Mouse (Mus musculus) macrophage (primary cell): Measurements from ENCODE around the gene Tspan4. TPM values are rescaled to one million over a fixed set of nuclear protein-coding genes. Genes with fewer than 3 reads are reported as not detected.
A peak's percentile ranks its signal among the peaks of the same experiment; 100 is the strongest.
"Not testable (repeated sequence)": the region's sequence is repeated elsewhere in the genome, so short reads cannot be mapped to it uniquely, and the experiment has no call there.

ENCODE experiments used
- H3K27ac ChIP-seq: fragments of 350-480 bp; formaldehyde crosslinking; 2 replicates; pipeline ENCODE4 v1.9.0; 2021
- H3K36me3 ChIP-seq: fragments of 350-480 bp; formaldehyde crosslinking; 2 replicates; pipeline ENCODE4 v1.9.0; 2021; ENCODE audit errors: inconsistent target
- H3K4me3 ChIP-seq: fragments of 350-480 bp; formaldehyde crosslinking; 2 replicates; pipeline ENCODE4 v1.9.0; 2021; ENCODE audit errors: inconsistent target
- H3K79me2 ChIP-seq: fragments of 350-480 bp; formaldehyde crosslinking; 2 replicates; pipeline ENCODE4 v1.9.0; 2021; ENCODE audit errors: inconsistent target
- WGBS: methylation state at CpG from one replicate; pipeline ENCODE4 v1.1.7; 2026; ENCODE audit warnings: inconsistent platforms; ENCODE audit not compliant: missing documents; 5-methylcytosine and 5-hydroxymethylcytosine counted together
- polyA plus RNA-seq: library from polyadenylated mRNA; stranded (reverse); fragments of 250-400 nt; gene quantifications from 3 replicates; pipeline ENCODE4 v1.2.4, GENCODE M21; 2018; ENCODE audit warnings: inconsistent platforms

The Tspan4 gene
- polyA plus RNA-seq, 1 experiment from 2014 or later = 48.8 TPM

DNA sequence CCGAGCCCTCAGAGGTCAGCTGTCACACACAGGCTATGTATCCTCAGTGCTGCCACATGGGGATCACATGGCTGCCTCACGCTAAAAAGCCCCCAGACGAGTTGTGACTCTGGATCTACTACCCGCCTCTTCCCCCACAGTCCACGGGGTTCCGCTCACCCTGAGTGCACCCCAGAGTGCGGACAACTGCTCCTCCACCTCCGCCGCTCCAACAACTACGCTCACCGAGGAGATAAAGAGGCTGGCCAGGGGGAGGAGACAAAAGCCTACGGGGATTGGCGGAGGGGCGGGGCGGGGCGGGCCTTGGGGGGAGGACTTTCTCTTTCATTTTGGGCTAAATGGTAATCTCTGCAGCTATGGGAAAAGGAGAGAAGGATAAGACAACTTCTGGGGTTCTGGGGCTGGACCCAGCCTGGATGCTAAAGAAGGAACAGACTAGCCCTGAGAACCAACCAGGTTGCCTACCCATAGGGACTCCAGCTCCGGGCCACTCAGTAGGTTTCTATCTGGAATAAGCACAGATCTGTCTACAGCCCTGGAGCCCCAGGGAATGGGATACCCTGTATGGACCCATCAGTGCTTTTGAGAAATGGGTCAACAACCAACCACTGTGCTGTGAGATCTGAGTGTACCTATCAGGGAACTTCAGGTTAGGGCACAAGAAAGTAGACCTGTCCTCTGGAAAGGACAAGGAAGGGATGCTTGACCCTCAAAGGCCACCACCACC lies 39.7 kb upstream of the Tspan4 start:
- Histone ChIP-seq H3K36me3 (peaks cover 34% of the 10 kb centered on the region), H3K27ac (peak overlapping the region; percentile 61), H3K79me2 (peaks cover 35% of the 10 kb centered on the region), H3K4me3 (peak overlapping the region; percentile 57)
- WGBS = 5% methylated on average over 17 of the region's 17 CpGs

DNA sequence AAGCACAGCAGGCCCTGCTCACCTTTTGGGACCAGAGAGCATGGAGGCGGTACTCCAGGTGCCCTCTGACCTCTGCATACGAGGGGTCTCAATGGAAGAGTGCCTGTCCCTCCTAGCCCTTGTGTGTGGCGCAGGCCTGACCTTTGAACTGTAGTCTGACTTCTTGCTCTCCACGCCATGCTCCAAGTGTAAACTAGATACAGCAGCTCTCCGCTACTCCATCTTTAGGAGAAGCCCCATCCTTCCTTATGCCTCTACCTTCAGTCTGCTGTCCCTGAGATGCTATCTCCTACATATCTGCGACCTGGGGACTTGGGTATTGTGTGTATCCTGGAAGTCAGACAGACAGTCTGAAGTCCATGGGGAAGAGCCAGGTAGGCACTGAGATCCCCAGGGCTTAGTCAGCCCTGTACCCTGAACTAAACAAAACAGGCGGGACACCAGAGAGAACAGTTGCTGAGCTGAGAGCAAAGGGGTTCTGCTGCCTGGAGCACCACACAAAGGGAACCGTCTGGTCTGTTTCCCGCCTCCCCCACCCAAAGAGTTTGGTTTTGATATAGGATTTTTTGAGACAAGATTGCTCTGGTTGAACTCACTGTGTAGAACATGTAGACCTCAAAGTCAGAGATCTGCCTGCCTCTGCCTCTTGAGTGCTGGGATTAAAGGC lies 39.1 kb upstream of the Tspan4 start:
- H3K79me2 ChIP-seq = peaks cover 35% of the 10 kb centered on the region
- H3K27ac ChIP-seq = peak overlapping the region; percentile 61
- H3K36me3 ChIP-seq = peaks cover 27% of the 10 kb centered on the region
- WGBS = 91% methylated on average over 9 of the region's 9 CpGs
- H3K4me3 ChIP-seq = peak overlapping the region; percentile 57

DNA sequence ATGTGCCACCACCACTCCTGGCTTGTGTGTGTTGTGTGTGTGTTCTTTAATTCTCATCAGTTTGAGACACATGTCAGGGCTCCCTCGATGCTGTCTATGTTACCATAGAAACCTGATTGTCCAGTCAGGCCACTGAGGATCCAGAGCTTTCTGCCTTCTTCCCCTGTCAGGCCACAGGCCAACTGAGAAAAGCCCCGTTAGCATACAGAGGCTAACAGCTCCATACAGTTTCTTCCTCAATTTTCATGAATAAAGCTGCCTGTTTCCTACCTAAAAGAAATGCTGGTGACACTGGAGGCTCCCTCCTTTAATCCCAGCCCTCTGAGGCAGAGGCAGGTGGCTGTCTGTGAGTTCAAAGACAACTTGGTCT lies 38.5 kb upstream of the Tspan4 start:
- WGBS = 22% methylated on average over 2 of the region's 2 CpGs
- Histone ChIP-seq H3K27ac (peak overlapping the region; percentile 61), H3K36me3 (peaks cover 22% of the 10 kb centered on the region), H3K79me2 (peaks cover 35% of the 10 kb centered on the region), H3K4me3 (peak overlapping the region; percentile 52)

DNA sequence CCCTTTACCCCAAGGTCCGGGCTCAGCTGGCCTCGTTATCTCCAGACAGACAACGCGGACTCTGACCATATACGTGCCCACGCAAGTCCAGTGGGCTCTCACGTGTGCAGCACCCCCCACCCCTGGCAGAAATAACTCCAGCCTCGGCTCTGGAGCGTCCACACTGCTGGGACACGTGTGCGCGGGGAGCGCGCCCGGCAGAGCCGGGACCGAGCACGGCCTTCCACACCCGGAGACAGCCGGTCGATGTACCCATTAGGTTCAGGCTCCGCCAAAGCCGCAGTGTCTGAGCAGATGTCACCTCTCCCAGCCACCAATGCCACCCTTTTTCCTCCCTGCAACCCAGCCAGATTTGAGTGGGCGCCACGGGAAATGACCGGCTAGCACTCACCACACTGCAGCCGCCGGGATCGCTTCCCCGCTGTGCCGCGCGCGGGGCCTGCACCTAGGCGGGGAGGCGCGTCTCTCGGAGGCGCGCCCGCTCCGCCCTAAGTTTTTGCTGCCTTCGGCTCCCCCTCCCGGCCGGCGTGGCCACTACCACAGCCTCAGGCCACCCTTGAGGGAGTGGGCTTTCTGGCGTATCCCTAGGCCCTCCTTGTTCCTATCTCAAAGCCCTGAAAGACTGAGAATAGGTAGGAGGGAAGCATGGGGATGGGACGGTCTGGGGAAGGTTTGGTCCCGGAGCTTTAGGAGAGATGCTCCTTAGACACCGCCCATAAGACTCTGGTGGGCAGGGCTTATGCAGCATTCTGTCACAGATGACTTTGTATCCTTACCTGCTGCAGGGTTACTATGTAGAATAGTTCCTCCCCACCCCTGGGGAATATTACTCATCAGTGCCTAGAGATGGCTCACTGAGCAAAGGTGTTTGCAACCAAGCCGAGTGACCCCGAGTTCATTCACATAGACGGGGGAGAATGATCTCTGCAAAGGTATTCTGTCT lies 37.6 kb upstream of the Tspan4 start, which contains the start of gene Slc25a22:
TSS of gene Slc25a22 (minus strand) at position 715 of the 943 bp plus-strand sequence.
- Histone ChIP-seq H3K27ac (peak within 1 kb of the TSS; percentile 61), H3K79me2 (peaks cover 39% of the 10 kb centered on the region), H3K36me3 (peaks cover 15% of the 10 kb centered on the region), H3K4me3 (peak within 1 kb of the TSS; percentile 52)
- 7% methylated on average over 52 of the region's 53 CpGs for WGBS

DNA sequence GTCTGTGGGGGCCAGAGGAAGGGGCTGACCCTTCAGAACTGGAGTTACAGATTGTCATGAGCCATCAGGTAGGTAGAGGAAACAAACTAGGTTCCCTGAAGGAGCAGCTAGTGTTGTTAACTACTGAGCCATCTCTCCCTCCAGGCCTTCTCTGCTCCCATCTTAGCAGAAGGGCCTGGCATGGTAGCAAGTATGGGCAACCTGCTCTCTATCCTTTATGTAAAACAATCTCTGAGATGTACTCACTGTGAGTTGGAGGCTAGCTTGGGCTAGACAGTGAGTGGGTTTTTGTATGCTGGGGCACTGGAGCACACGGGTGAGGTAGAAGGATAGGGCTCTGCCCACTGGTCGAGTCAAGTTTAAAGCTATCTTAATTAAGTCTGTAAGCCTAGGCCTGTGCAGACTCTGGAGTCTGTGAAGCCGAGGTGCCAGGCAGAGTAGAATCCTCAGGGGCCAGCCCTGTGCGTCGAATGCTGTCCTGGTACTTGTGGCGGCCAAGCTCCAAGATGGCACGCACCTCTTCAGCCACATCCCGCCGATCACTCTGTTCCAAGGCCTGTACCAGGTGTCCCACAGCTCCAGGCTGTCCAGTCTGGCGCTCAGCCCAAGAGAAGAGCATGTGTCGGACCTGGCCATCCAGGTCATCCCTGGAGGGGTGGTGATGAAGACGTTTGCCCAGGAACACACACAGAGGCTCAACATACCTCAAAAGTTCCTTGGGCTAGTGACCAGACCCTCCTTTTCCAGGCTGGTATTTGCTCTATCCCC lies 36.7 kb upstream of the Tspan4 start:
- 98% methylated on average over 12 of the region's 12 CpGs for WGBS
- Histone ChIP-seq H3K4me3 (no peak overlapping the region), H3K36me3 (peaks cover 5% of the 10 kb centered on the region), H3K27ac (no peak overlapping the region), H3K79me2 (peaks cover 45% of the 10 kb centered on the region)

DNA sequence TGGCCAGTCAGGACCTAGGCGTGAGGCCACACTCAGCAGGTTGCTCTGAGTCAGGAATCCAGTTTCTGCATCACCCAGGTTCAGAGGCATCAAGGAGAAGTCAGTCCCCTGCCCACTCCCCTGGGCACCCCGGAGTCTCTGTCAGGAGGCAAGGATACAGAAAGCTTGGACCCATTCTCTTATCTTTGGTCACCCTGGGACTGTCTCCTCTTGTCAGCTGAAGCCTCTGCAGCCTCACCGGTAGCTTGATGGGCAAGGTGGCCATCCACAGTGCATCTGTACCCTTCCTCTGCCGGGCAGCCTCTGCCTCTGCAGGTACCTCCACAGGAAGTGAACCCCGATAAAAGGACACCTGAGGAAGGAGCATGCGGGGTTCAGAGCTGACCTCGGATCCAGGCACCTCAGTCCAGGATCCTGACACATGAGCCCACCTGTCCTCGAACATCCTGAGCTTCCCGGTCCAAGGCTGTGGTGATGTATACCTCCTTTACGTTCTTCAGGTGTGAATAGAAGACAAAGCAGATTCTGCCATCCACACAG lies 35.8 kb upstream of the Tspan4 start:
- H3K79me2 ChIP-seq = peaks cover 39% of the 10 kb centered on the region
- no peaks in the 10 kb centered on the region for H3K36me3 ChIP-seq
- WGBS = 96% methylated on average over 8 of the region's 10 CpGs
- no peak overlapping the region for H3K4me3 ChIP-seq
- no peak overlapping the region for H3K27ac ChIP-seq

DNA sequence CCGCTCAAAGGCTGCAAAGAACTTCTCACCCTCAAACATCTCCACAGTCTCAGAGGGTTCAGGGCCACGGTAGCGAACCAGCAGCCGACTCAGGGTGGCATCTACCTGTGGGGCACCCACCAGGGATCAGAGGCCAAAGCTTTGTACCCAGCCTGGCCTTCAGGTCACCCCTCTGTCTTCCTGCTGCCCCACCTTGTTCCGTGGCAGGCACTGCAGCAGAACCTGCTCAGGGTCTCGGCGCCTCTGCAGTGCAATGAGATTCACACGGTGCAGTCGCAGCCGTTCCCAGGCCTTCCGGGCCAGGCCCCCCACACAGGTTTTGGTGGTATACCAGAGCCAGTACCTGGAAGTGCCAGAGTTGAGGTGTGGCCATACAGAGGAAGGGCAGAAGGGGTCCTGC lies 35.2 kb upstream of the Tspan4 start:
- H3K4me3 ChIP-seq = no peak overlapping the region

DNA sequence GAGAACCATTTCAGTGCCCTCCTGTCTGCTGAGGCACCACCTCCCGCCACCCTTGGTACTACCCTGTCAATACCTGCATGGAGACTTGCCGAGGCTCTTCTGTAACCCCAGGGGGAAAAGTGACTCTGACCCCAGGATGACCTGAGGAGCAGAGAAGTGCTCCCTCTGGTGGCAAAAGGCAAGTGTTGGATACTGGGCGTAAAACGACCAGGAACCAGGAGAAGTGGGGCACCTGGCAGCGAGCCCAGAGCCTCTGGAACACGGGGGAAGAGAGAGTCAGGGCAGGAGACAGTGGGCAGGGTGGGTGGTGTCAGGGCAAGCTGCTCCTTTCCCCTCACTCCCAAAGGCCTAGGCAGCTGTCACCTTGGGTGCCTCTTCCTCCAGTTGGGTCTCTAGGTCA lies 34.4 kb upstream of the Tspan4 start:
- Histone ChIP-seq H3K36me3 (no peaks in the 10 kb centered on the region), H3K4me3 (no peak overlapping the region), H3K27ac (no peak overlapping the region), H3K79me2 (peaks cover 26% of the 10 kb centered on the region; the same call in 1 of the 2 replicates)
- WGBS = 29% methylated on average over 5 of the region's 6 CpGs

More for the DNA sequence above, 35.2 kb upstream of the Tspan4 start:
- Histone ChIP-seq H3K79me2 (peaks cover 32% of the 10 kb centered on the region), H3K36me3 (no peaks in the 10 kb centered on the region), H3K27ac (no peak overlapping the region)
- 95% methylated on average over 11 of the region's 11 CpGs for WGBS

DNA sequence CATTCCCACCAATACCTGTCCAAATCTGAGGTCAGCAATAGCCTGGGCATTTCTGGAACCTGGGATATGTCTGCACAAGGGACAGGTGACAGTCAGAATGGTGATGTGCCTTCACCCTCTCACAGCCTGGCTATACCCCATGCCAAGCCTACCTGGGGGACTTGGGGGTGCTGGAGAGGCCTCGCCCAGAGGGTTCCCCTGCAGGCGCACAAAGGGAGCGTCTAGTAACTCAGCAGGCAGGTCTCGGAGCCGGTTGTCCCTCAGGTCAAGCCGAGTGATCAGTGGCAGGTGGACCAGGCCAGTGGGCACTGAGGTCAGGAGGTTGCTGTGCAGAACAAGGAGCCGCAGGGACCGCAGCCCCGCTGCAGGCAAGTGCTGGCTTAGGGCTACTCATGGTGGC lies 33.6 kb upstream of the Tspan4 start:
- H3K36me3 ChIP-seq = no peaks in the 10 kb centered on the region
- H3K79me2 ChIP-seq = peaks cover 18% of the 10 kb centered on the region; the same call in 1 of the 2 replicates
- 96% methylated on average over 4 of the region's 9 CpGs for WGBS
- no peak overlapping the region for H3K27ac ChIP-seq
- no peak overlapping the region for H3K4me3 ChIP-seq

DNA sequence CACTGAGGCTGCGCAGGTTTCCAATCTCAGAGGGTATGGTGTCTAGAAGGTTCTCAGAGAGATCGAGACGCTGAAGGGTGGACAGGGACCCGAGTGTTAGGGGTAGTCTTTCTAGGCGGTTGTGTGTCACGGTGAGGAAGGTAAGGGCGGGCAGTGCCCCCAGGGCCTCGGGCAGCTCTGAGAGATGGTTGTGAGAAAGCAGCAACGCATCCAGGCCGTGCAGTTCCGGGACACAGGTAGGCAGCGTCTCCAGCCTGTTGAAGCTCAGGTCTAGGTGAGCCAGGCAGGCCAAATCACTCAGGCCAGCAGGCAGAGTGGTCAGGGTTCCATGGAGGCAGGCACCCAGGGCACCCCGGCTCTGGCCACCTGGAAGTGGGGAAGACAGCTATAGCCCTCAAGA lies 32.8 kb upstream of the Tspan4 start:
- WGBS = 96% methylated on average over 13 of the region's 13 CpGs
- Histone ChIP-seq H3K27ac (no peak overlapping the region), H3K79me2 (peaks cover 10% of the 10 kb centered on the region; the same call in 1 of the 2 replicates), H3K4me3 (no peak overlapping the region), H3K36me3 (no peaks in the 10 kb centered on the region)

DNA sequence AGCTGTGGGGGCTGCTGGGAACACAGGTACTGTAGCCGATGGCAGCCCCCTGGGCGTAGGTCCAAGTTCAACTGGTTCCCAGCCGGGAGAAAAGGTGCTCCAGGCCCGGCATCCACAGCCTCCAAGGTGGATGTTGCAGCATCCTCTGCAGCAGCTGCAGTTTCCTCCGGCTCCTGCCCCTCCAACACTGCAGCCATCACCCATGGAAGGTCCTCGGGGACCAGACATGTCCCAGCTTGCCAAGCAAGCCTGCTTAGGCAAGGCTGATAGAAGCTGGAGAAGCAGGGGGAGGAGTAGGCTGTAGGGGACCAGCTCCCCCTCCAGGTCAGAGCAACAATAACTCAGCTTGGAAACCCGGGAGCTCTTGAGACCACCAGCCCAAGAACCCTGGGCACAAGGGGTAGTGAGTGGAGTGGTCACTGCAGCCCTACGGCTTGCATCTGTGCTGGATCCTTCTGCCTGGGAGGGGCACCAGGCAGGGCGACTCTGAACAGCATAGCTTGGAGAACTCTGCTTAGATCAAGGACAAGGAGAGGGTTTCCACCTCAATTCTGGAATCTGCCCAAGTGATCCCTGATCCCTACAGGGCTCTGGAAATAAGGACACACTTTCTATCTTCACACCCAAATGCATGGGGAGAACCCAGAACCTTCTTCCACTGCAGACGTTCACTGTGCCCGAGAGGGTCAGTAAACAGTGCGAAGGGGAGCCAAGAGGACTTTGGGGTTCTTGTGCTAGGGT lies 31.8 kb upstream of the Tspan4 start:
- Histone ChIP-seq H3K79me2 (peaks cover 17% of the 10 kb centered on the region), H3K4me3 (peak overlapping the region; percentile 60), H3K36me3 (no peaks in the 10 kb centered on the region), H3K27ac (peak overlapping the region; percentile 46)
- WGBS = 20% methylated on average over 12 of the region's 12 CpGs

DNA sequence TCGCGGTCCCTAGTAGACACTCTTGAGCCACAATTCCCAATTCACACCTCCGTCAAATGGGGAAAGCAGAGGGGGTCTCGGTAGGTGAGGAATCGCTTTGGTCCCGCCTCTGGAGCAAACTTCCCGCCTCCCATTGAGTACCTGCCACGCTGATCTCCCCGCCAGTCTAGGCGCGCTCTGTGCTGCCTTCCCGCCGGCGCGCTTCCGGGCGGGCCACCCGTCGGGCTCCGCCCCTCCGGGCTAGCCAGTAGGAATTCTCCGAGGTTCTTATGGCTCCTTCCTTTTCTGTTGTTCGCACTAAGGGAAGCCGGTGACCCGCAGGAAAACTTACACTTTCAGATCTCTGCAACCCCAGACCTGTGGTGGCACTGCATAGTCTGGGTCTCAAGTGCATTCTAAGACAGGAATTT lies 31.2 kb upstream of the Tspan4 start, which contains the start of gene Pidd1:
TSS of gene Pidd1 (minus strand) at position 198 of the 410 bp plus-strand sequence.
- WGBS = 1% methylated on average over 25 of the region's 25 CpGs
- Histone ChIP-seq H3K27ac (peak within 1 kb of the TSS; percentile 54), H3K4me3 (peak within 1 kb of the TSS; percentile 60), H3K79me2 (peaks cover 23% of the 10 kb centered on the region), H3K36me3 (no peaks in the 10 kb centered on the region)

DNA sequence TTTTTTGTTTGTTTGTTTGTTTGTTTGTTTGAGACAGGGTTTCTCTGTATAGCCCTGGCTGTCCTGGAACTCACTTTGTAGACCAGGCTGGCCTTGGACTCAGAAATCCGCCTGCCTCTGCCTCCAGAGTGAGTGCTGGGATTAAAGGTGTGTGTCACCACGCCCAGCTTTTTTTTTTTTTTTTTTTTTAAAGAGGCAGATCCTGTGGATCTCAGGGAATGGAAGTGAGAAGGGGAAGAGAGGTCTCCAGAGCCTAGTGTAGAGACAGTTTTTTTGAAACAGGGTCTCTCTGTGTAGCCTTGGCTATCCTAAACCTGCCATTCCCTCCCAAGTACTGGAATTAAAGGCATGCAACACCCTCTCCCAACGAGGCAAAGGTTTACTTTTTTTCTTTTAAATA lies 28.7 kb upstream of the Tspan4 start:
- 93% methylated on average over 2 of the region's 3 CpGs for WGBS
- H3K4me3 ChIP-seq, H3K36me3 ChIP-seq: not testable (repeated sequence)
- H3K27ac ChIP-seq = peak overlapping the region; percentile 96; the same call in 1 of the 2 replicates
- H3K79me2 ChIP-seq = peaks cover 36% of the 10 kb centered on the region
